In genomic region chr4:151147541-151147940, GRCm38 (mm10) we compare ENCODE assay signal across 35 mouse cellular contexts. TPM values are rescaled to one million over a fixed set of nuclear protein-coding genes. Genes with fewer than 3 reads are reported as not detected.
A peak's percentile ranks its signal among the peaks of the same experiment; 100 is the strongest.
DNase-seq lines count a peak whose midpoint lies in the region; ATAC-seq lines count a peak whose summit lies in the region.
"Had no signal": no experiment of that assay in that cellular context is flagged by ENCODE, and none has a peak within 500 bp of the region (broad histone marks: within the 10 kb centered on the region; RNA-seq: fewer than 3 reads in every experiment).

No protein-coding gene starts in this region.

- ATAC-seq in midbrain, embryonic 11.5 days (ENCODE audit: low FRiP score): no peak
- ATAC-seq in midbrain, embryonic 13.5 days: no peak
- ATAC-seq: activated CD4-positive, CD25-positive, alpha-beta regulatory T cell, adult 4 months; forebrain, embryonic 15.5 days; hindbrain, postnatal 0 days; inflammation-experienced regulatory T-cells, adult 6 months; intestine, embryonic 16.5 days; Patski had no signal

- no peak overlapping the region for H3K4me3 ChIP-seq in midbrain, embryonic 11.5 days (ENCODE audit: low read depth, low read length)
- no peak overlapping the region for H3K4me3 ChIP-seq in midbrain, embryonic 13.5 days (replicated peaks)
- H3K4me3 ChIP-seq: forebrain, embryonic 10.5 days; forebrain, embryonic 15.5 days; gastrocnemius, adult 2 months; hindbrain, embryonic 12.5 days had no signal

- 28% methylated on average over 12 of the region's 12 CpGs for WGBS in midbrain, embryonic 11.5 days
- WGBS in midbrain, embryonic 13.5 days: 19% methylated on average over 12 of the region's 12 CpGs

- H3K4me1 ChIP-seq in midbrain, embryonic 11.5 days (ENCODE audit: control insufficient read depth, insufficient read depth, low read length): peaks cover 3% of the 10 kb centered on the region; the same call in 1 of the 2 replicates
- peaks cover 41% of the 10 kb centered on the region for H3K4me1 ChIP-seq in midbrain, embryonic 13.5 days (replicated peaks)

- no peak overlapping the region for H3K4me2 ChIP-seq in midbrain, embryonic 11.5 days
- no peak overlapping the region for H3K4me2 ChIP-seq in midbrain, embryonic 13.5 days (replicated peaks)
- H3K4me2 ChIP-seq: forebrain, embryonic 15.5 days; heart, embryonic 11.5 days; hindbrain, embryonic 12.5 days had no signal

- no peak overlapping the region for H3K27ac ChIP-seq in midbrain, embryonic 11.5 days (ENCODE audit: low read depth, low read length)
- H3K27ac ChIP-seq in midbrain, embryonic 13.5 days: no peak overlapping the region
- H3K27ac ChIP-seq: forebrain, embryonic 10.5 days; forebrain, embryonic 15.5 days; gastrocnemius, adult 2 months; hindbrain, embryonic 12.5 days; hindbrain, postnatal 0 days had no signal

- H3K9ac ChIP-seq in midbrain, embryonic 11.5 days (ENCODE audit: low read length): no peak overlapping the region
- H3K9ac ChIP-seq in midbrain, embryonic 13.5 days (replicated peaks): no peak overlapping the region
- H3K9ac ChIP-seq: forebrain, embryonic 15.5 days; hindbrain, embryonic 12.5 days had no signal

- DNase-seq in embryo, embryonic 10 days (ENCODE audit: low spot score): peak; percentile 22
- DNase-seq in embryo, embryonic 11 days: no peak
- peak; percentile 81 for DNase-seq in midbrain, embryonic 11.5 days (ENCODE audit: low spot score, missing footprints)
- peak; percentile 63 for DNase-seq in ZHBTc4 (ENCODE audit: low read depth, low spot score)
- DNase-seq in gastrocnemius, adult 18-20 months (ENCODE audit: low spot score): no peak
- DNase-seq: adrenal gland, postnatal 10 days; B cell, adult 2 months; cerebellum, adult 11 months; cerebellum, adult 2 months; cerebellum, adult 9-11 months; cerebellum, postnatal 25 days; gastrocnemius, adult 2 months; gastrocnemius, postnatal 14 days; heart, adult 11 months; kidney, adult 18-20 months had no signal

- peaks cover 10% of the 10 kb centered on the region; the same call in 1 of the 2 replicates for H3K9me3 ChIP-seq in midbrain, embryonic 11.5 days (ENCODE audit: control insufficient read depth, low read length)
- H3K9me3 ChIP-seq in midbrain, embryonic 13.5 days: peaks cover 13% of the 10 kb centered on the region
- H3K9me3 ChIP-seq: forebrain, embryonic 15.5 days had no signal

- H3K36me3 ChIP-seq in midbrain, embryonic 11.5 days (ENCODE audit: control insufficient read depth, insufficient read depth, low read length): no peaks in the 10 kb centered on the region
- peaks cover 14% of the 10 kb centered on the region for H3K36me3 ChIP-seq in midbrain, embryonic 13.5 days
- H3K36me3 ChIP-seq: forebrain, embryonic 15.5 days; G1E had no signal

- no peaks in the 10 kb centered on the region for H3K27me3 ChIP-seq in midbrain, embryonic 11.5 days (ENCODE audit: control insufficient read depth, insufficient read depth, low read length)
- H3K27me3 ChIP-seq in midbrain, embryonic 13.5 days: peaks cover 16% of the 10 kb centered on the region
- H3K27me3 ChIP-seq: CH12.LX; forebrain, embryonic 15.5 days had no signal

RNA-seq across cellular contexts. Expression of gene Gm13090, which starts 58.2 kb away (rescaled TPM):
- not detected in 2 replicates for polyA plus RNA-seq in midbrain, embryonic 11.5 days (2014; fragmentation: Nextera tagmentation; extraction: Ambion mirVana)
- polyA plus RNA-seq in midbrain, embryonic 13.5 days (2015; fragmentation: Nextera tagmentation; extraction: Ambion mirVana): 0.22 TPM in 1 of 2 replicates, not detected in the other
- total RNA-seq in gastrocnemius, adult 18-20 months (2021): not detected
- total RNA-seq: adrenal gland, postnatal 10 days; adrenal gland, postnatal 4 days; CH12.LX; common myeloid progenitor, adult 5-6 weeks; G1E; gastrocnemius, adult 2 months; gastrocnemius, postnatal 14 days; gastrocnemius, postnatal 4 days; heart, postnatal 25 days; hematopoietic stem cell, adult 5-6 weeks; hindbrain, postnatal 0 days had no signal
- polyA plus RNA-seq: activated CD4-positive, CD25-positive, alpha-beta regulatory T cell, adult 4 months; cerebellum, adult 2 months; embryonic facial prominence, embryonic 11.5 days; embryonic facial prominence, embryonic 14.5 days; forebrain, embryonic 10.5 days; G1E; heart, embryonic 14.5 days; hindbrain, embryonic 12.5 days; hindbrain, postnatal 0 days; inflammation-experienced regulatory T-cells, adult 6 months; intestine, embryonic 16.5 days; Patski had no signal

Comparison
In these comparisons a context has a peak if more than half of its experiments do, and no peak if none do; other contexts are left out.
1. DNase-seq: peak in embryo, embryonic 10 days (single experiment), midbrain, embryonic 11.5 days (single experiment) and ZHBTc4 (single experiment); none in embryo, embryonic 11 days (single experiment) and gastrocnemius, adult 18-20 months (single experiment).